Mouse (Mus musculus): ENCODE measurements around the gene Msrb2.
A peak's percentile ranks its signal among the peaks of the same experiment; 100 is the strongest.

Msrb2 gene

DNA sequence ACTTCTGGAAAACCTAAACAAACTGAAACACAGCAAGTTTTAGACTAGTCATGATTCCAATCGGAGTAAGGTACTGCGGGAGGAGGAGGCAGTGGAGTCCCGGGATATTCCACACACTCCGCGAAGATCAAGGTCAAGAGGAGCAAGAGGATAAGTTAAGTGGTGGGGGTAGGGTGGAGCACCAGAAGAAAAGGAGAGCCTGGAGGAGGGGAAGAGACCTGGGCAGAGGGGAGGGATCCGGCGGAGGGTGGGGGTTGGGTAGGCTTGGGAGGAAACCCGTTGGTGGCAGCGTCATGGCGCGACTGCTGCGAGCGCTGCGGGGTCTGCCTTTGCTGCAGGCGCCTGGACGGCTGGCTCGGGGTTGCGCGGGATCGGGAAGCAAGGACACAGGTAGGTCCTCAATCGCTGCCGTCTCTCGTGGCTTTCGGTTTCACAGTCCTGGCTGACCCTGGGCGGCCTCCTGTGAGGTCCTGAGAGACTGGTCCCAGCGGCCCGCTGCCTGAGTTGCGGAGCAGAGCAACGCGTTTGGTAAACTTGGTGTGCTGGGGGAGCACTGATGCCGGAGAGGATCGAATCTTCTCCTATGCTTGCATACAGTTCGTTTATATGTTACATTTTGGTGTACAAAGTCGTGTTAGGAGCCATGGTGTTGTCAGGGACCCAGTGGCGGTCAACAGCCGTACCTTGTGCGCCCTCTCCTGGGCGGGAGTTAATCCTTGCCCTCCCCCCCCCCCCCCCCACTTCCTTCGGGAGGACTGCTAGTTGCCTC lies at the start of gene Msrb2:
TSS of gene Msrb2 (plus strand) at position 51 of the 769 bp plus-strand sequence.
- DNase-seq: peak; percentile 50 to 57

DNA sequence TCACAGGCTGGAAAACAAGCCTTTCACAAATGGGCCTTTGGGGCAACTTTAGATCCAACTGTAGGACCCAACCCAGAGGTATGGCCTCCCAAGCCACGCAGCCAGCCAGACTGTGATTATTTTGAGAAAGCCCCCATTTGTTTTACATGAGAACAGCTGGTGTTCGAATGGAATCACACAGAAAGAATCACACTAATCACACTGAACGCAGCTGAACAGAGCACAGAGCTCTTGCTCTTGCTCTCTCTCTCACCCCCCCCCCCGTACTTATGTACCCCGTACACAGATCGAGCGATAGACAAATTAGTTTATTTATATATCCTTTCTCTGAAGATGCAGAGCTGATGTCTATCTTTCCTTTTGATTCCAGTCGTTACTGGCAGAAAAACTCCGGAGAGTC lies 48.8 kb upstream of the Msrb2 start:
- no peak for DNase-seq

- DNase-seq: no peak
Observed at GRCm38 (mm10) chr2:19326376-19326775, 44.9 kb upstream of the Msrb2 start.

GRCm38 (mm10) chr2:19327811-19328210 lies 43.4 kb upstream of the Msrb2 start:
- DNase-seq: no peak

GRCm38 (mm10) chr2:19343901-19344635 lies 27.2 kb upstream of the Msrb2 start:
- no peak for DNase-seq

DNA sequence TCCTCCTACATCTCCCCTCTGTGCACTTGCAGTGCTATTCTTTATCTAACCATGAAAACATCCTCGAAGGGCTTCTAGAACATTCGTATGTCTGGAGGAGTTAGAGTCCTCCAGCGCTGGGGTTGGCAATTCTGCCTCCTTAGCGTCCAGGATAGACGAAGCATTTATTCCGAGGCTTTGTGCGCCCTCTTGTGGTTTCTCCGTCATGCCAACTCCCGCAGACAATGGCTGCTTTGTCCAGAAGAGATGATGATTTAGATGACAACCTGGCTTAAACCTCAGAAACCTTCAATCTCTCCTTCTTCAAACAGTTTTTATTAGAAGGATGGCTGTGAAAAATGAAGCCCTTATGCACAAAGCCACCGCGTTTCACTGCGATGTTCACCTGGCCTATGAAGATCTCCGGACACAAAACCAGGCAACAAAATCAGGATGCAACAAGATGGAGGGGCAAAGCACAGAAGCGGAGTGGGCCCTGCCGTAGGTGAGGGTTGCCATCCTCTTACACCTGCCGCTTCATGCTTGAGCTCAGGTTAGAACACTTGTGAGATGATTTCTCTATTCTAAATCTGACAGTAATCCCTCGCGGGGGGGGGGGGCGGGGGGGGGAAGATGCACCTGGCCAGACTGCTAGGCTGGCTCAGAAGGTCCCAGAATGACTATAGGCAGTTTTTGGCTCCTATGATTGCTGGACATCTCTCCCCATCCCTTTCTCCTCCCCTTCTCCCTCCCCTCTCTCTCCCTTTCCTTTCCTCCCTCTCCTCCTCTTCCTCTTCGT lies 26.4 kb upstream of the Msrb2 start:
- DNase-seq: peak; percentile 68 to 71

- DNase-seq: no peak
Observed at GRCm38 (mm10) chr2:19345414-19345964, 25.8 kb upstream of the Msrb2 start.

- DNase-seq: no peak
Observed at GRCm38 (mm10) chr2:19348454-19348853, 22.8 kb upstream of the Msrb2 start.

DNA sequence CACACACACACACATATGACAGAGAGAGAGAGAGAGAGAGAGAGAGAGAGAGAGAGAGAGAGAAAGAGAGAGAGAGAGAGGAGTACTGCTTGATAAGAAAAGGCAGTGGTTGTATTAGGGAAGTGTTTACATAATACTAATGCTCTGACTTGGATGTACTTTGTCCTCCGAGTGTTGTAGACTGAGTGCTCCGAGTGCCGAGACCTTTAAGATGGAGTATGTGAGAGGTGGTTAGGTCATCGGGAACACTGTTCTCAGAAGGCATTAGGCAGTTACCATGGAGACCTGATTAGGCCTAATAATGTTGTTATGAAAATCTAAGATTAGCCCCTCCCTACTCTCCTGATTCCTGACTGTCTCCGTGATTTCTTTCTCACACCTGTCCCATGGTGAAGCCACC lies 21.1 kb upstream of the Msrb2 start:
- DNase-seq: no peak

DNA sequence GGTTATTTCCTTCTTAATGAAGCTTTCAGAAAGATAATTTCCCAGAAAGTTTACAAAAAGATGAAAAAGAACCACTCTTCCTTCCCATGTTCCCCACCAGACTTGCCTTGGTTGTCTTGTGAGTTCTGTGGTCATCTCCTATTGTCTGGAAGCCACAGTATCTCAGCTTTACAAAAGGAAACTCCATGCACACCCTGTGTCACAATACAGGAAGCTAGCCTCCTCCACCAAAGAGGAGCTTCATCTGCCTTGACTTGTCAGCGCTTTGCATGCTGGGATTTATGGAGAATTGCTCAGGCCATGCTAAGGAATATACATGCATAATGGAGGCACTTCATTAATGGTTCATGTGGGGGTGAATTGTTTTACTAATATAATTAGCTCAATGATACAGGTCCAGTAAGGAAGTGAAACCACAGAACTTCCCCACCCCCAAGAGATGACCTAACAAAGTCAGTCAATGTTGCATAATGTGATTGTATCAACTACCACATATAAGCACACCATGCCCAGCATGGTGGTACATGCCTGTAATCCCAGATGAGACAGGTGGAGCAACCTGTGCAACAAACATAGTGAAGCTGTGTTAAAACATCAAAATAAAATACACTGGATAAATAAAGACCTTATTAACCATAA lies 19.5 kb upstream of the Msrb2 start:
- DNase-seq: no peak

- DNase-seq: no peak
Observed at GRCm38 (mm10) chr2:19353158-19353557, 18.1 kb upstream of the Msrb2 start.

GRCm38 (mm10) chr2:19362880-19363279 lies 8.4 kb upstream of the Msrb2 start:
- no peak for DNase-seq

DNA sequence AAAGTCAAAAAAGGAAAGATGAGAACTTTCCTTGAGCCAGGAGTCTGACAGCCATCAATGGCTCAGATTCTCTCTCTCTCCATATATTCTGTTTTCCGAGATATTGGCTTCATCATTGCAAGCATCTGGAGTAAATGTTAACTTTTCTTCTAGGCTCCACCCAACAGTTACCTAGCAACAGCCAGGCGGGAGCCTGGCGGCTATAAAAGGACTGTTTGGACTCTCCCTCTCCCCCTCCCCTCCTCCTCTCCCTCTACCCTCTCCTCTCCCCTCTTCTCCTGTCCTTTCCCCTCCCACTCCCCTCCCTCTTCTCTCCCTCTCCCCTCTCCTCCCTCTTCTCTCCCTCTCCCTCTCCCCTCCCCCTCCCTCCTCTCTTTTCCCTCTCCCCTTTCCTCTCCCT lies 4.8 kb upstream of the Msrb2 start:
- DNase-seq: no peak

DNA sequence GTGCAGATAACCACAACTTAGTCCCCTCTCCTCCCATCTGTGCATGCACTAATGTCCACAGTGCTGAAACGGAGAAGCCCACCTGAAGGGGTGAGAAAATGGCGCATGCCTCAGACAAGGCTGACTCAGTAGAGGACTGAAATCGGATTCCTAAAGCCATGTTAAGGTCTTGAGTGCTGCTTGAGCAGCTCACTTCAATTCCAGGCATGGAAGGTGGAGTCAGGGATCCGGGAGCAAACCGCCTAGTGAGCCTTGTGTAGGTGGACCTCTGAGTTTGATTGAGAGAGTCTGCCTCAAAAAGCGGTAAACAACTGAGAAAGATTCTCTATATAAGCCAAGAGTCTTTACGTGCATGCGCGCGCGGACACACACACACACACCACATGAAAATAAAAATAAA lies 4.1 kb upstream of the Msrb2 start:
- no peak for DNase-seq

GRCm38 (mm10) chr2:19373695-19374094 lies 2.5 kb downstream of the Msrb2 start:
- DNase-seq: no peak

- no peak for DNase-seq
Observed at GRCm38 (mm10) chr2:19380446-19380950, 9.3 kb downstream of the Msrb2 start.

GRCm38 (mm10) chr2:19380986-19381385 lies 9.7 kb downstream of the Msrb2 start:
- DNase-seq: no peak

DNA sequence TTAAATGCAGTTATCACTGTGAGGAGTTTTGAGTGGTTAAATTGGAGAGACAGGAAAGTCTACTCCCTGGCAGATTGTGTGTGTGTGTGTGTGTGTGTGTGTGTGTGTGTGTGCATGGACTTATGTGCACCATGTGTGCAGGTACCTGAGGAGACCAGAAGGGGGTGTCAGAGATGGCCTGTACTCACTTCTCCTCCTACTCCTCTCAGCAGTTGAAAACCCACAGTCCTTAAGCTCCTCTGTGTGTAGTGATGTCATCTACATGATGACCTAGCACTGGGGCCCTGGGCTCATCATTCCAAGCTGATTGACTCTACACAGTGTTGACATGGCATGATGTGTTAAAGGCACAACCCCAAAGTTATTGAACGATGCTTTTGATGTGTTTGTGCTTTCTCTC lies 11.0 kb downstream of the Msrb2 start:
- DNase-seq: no peak

DNA sequence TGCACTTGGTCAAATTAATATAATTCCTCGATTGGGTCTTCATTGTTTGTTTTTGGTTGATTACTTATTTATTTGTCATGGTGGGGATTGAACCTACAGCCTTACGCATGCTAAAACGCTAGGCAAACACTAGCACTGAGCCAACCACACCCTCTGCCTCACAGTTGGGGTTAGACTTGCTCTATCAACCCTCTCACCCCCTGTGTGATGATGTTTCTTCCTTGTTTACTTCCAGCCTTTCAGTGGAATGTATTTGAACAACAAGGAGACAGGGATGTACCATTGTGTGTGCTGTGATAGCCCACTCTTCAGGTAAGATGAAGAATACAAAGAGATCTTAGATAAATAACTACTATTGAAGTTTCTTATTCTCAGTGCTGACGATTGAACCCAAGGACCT lies 11.8 kb downstream of the Msrb2 start:
- DNase-seq: no peak

DNA sequence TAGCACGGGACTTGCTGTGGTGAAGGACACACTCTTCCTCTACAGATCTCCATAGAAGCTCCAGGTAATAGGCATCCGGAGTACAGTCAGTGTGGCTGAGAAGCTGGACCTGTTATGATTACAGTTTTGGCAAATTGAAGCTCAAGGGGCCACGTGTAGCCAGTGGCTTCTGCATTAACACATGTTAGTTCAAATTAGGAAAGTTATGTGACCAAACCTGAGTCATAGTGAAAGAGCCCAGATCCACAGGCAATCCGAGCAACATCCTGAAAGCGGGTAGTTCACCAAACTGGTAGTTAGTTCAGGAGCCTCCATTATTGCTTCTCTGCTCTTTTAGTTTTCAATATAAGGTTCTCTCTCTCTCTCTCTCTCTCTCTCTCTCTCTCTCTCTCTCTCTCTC lies 14.5 kb downstream of the Msrb2 start:
- no peak for DNase-seq

GRCm38 (mm10) chr2:19388329-19389103 lies 17.3 kb downstream of the Msrb2 start:
- peak; percentile 47 to 61 for DNase-seq
